Mouse (Mus musculus) midbrain, embryonic 14.5 days (tissue): ENCODE data around the gene Gna15. TPM values are rescaled to one million over a fixed set of nuclear protein-coding genes. Genes with fewer than 3 reads are reported as not detected.

ENCODE experiments used
- microRNA-seq: library from miRNA; unstranded; fragments of <30 nt; microRNA quantifications from one replicate; pipeline ENCODE4, GENCODE M21; 2016
- polyA plus RNA-seq: library from polyadenylated mRNA; unstranded; fragments of >200 nt; fragmentation: Nextera tagmentation; extraction: Ambion mirVana; gene quantifications from 2 replicates; pipeline ENCODE4 v1.2.1, GENCODE M21; 2014

The Gna15 gene
- polyA plus RNA-seq, 1 experiment from 2014 or later = 0.88 TPM

Small RNA genes within 50 kb of the gene (microRNA-seq; reads per million reads assigned to microRNA genes)
- not detected for gene Gm25595

Other genes starting within 250 kb of the Gna15 start
- 4.4 and 5.7 TPM in 2 replicates for gene Tjp3, start 232.6 kb downstream of the Gna15 start, polyA plus RNA-seq
- 102 and 132 TPM in 2 replicates for gene Pip5k1c, start 231.3 kb downstream of the Gna15 start, polyA plus RNA-seq
- 22.6 and 22.8 TPM in 2 replicates for gene Cactin, start 203.1 kb downstream of the Gna15 start, polyA plus RNA-seq
- gene Tbxa2r, start 195.5 kb downstream of the Gna15 start, polyA plus RNA-seq = 2.9 and 3.7 TPM in 2 replicates
- gene Gipc3, start 181.0 kb downstream of the Gna15 start, polyA plus RNA-seq = not detected in 2 replicates
- gene Hmg20b, start 173.7 kb downstream of the Gna15 start, polyA plus RNA-seq = 30.6 and 36.5 TPM in 2 replicates
- 5.9 and 9.2 TPM in 2 replicates for gene Mfsd12, start 166.7 kb downstream of the Gna15 start, polyA plus RNA-seq
- 0.32 and 0.37 TPM in 2 replicates for gene 4930404N11Rik, start 158.4 kb downstream of the Gna15 start, polyA plus RNA-seq
- gene Fzr1, start 145.7 kb downstream of the Gna15 start, polyA plus RNA-seq = 122 and 146 TPM in 2 replicates
- gene Dohh, start 139.8 kb downstream of the Gna15 start, polyA plus RNA-seq = 59.5 and 79.6 TPM in 2 replicates
- 4.5 and 8.2 TPM in 2 replicates for gene Gm48551, start 139.8 kb downstream of the Gna15 start, polyA plus RNA-seq
- gene Gm48552, start 135.2 kb downstream of the Gna15 start, polyA plus RNA-seq = 1.3 and 2.9 TPM in 2 replicates
- gene Smim24, start 131.2 kb downstream of the Gna15 start, polyA plus RNA-seq = 1.0 and 1.2 TPM in 2 replicates
- gene Nfic, start 68.6 kb downstream of the Gna15 start, polyA plus RNA-seq = 11.2 and 13.7 TPM in 2 replicates
- gene Celf5, start 41.5 kb downstream of the Gna15 start, polyA plus RNA-seq = 61.3 and 117 TPM in 2 replicates
- 51.6 and 51.8 TPM in 2 replicates for gene Ncln, start 27.8 kb downstream of the Gna15 start, polyA plus RNA-seq
- gene S1pr4, start 24.1 kb downstream of the Gna15 start, polyA plus RNA-seq = 0.34 and 0.47 TPM in 2 replicates
- gene Gna11, start 21.0 kb upstream of the Gna15 start, polyA plus RNA-seq = 86.7 and 102 TPM in 2 replicates
- 485 and 707 TPM in 2 replicates for gene Aes, start 35.3 kb upstream of the Gna15 start, polyA plus RNA-seq
- gene Tle2, start 50.3 kb upstream of the Gna15 start, polyA plus RNA-seq = 20.4 and 25.7 TPM in 2 replicates
- gene Tle6, start 76.8 kb upstream of the Gna15 start, polyA plus RNA-seq = 3.2 and 3.5 TPM in 2 replicates
- gene BC025920, start 82.0 kb upstream of the Gna15 start, polyA plus RNA-seq = 0.74 and 1.1 TPM in 2 replicates
- gene Sirt6, start 103.6 kb upstream of the Gna15 start, polyA plus RNA-seq = 47.7 and 58.1 TPM in 2 replicates
- 8.9 and 16.8 TPM in 2 replicates for gene Ankrd24, start 104.3 kb upstream of the Gna15 start, polyA plus RNA-seq
- 7.8 and 8.2 TPM in 2 replicates for gene Gm10778, start 124.8 kb upstream of the Gna15 start, polyA plus RNA-seq
- gene Zfp433, start 180.6 kb upstream of the Gna15 start, polyA plus RNA-seq = 18.6 and 22.2 TPM in 2 replicates
- 25.5 and 27.7 TPM in 2 replicates for gene Gm3055, start 246.9 kb upstream of the Gna15 start, polyA plus RNA-seq